In genomic region chr5:139034746-139035145, GRCm38 (mm10) we compare ENCODE assay signal across 15 mouse cellular contexts. TPM values are rescaled to one million over a fixed set of nuclear protein-coding genes. Genes with fewer than 3 reads are reported as not detected.
DNase-seq lines count a peak whose midpoint lies in the region; ATAC-seq and TF ChIP-seq lines count a peak whose summit lies in the region.
"Had no signal": no experiment of that assay in that cellular context is flagged by ENCODE, and none has a peak within 500 bp of the region (broad histone marks: within the 10 kb centered on the region; RNA-seq: fewer than 3 reads in every experiment).

No protein-coding gene starts in this region.

- H3K9me3 ChIP-seq in forebrain, embryonic 12.5 days: no peaks in the 10 kb centered on the region
- H3K9me3 ChIP-seq in forebrain, postnatal 0 days (ENCODE audit: low read length): no peaks in the 10 kb centered on the region
- H3K9me3 ChIP-seq in midbrain, embryonic 10.5 days (replicated peaks): no peaks in the 10 kb centered on the region
- H3K9me3 ChIP-seq in midbrain, embryonic 11.5 days (ENCODE audit: control insufficient read depth, low read length): no peaks in the 10 kb centered on the region
- no peaks in the 10 kb centered on the region for H3K9me3 ChIP-seq in limb, embryonic 10.5 days (replicated peaks)
- no peaks in the 10 kb centered on the region for H3K9me3 ChIP-seq in stomach, postnatal 0 days (ENCODE audit: control insufficient read depth, low read length)
- H3K9me3 ChIP-seq: G1E; midbrain, embryonic 12.5 days; stomach, embryonic 15.5 days had no signal

- peaks cover 21% of the 10 kb centered on the region for H3K4me1 ChIP-seq in forebrain, embryonic 12.5 days
- H3K4me1 ChIP-seq in forebrain, postnatal 0 days (ENCODE audit: insufficient read depth): peaks cover 7% of the 10 kb centered on the region; the same call in 1 of the 2 replicates
- H3K4me1 ChIP-seq in midbrain, embryonic 10.5 days: peaks cover 27% of the 10 kb centered on the region
- peaks cover 5% of the 10 kb centered on the region for H3K4me1 ChIP-seq in midbrain, embryonic 11.5 days (ENCODE audit: control insufficient read depth, insufficient read depth, low read length)
- H3K4me1 ChIP-seq in limb, embryonic 10.5 days: peaks cover 24% of the 10 kb centered on the region
- peaks cover 7% of the 10 kb centered on the region; the same call in 1 of the 2 replicates for H3K4me1 ChIP-seq in stomach, postnatal 0 days (replicated peaks; ENCODE audit: control insufficient read depth, insufficient read depth)

- H3K4me2 ChIP-seq in forebrain, embryonic 12.5 days: no peak overlapping the region
- H3K4me2 ChIP-seq in forebrain, postnatal 0 days (ENCODE audit: low read depth): no peak overlapping the region
- no peak overlapping the region for H3K4me2 ChIP-seq in midbrain, embryonic 11.5 days
- no peak overlapping the region for H3K4me2 ChIP-seq in stomach, postnatal 0 days (replicated peaks; ENCODE audit: low read depth)
- H3K4me2 ChIP-seq: midbrain, embryonic 12.5 days; stomach, embryonic 15.5 days had no signal

- DNase-seq in forebrain, postnatal 0 days: no peak
- no peak for DNase-seq in midbrain, embryonic 10.5 days (ENCODE audit: low spot score)
- DNase-seq in midbrain, embryonic 11.5 days (ENCODE audit: low spot score, missing footprints): no peak
- no peak for DNase-seq in limb, embryonic 10.5 days (ENCODE audit: low spot score)
- DNase-seq in stomach, postnatal 0 days (ENCODE audit: low spot score): no peak
- no peak for DNase-seq in urinary bladder, postnatal 14 days (ENCODE audit: low spot score)
- no peak for DNase-seq in adrenal gland, postnatal 4 days (ENCODE audit: low spot score in 2 of 2)
- DNase-seq: gastrocnemius, postnatal 36 days; lung, adult 2 months had no signal

- H3K4me3 ChIP-seq in forebrain, embryonic 12.5 days (replicated peaks): no peak overlapping the region
- no peak overlapping the region for H3K4me3 ChIP-seq in forebrain, postnatal 0 days (ENCODE audit: low read depth, low read length)
- no peak overlapping the region for H3K4me3 ChIP-seq in midbrain, embryonic 10.5 days
- no peak overlapping the region for H3K4me3 ChIP-seq in midbrain, embryonic 11.5 days (ENCODE audit: low read depth, low read length)
- no peak overlapping the region for H3K4me3 ChIP-seq in limb, embryonic 10.5 days
- H3K4me3 ChIP-seq in stomach, postnatal 0 days (ENCODE audit: low read depth, low read length): no peak overlapping the region
- H3K4me3 ChIP-seq: midbrain, embryonic 12.5 days; stomach, embryonic 15.5 days had no signal

- no peak overlapping the region for H3K9ac ChIP-seq in forebrain, embryonic 12.5 days
- no peak overlapping the region for H3K9ac ChIP-seq in forebrain, postnatal 0 days
- no peak overlapping the region for H3K9ac ChIP-seq in midbrain, embryonic 11.5 days (ENCODE audit: low read length)
- no peak overlapping the region for H3K9ac ChIP-seq in stomach, postnatal 0 days (ENCODE audit: low read length)
- H3K9ac ChIP-seq: midbrain, embryonic 12.5 days; stomach, embryonic 15.5 days had no signal

- ATAC-seq in forebrain, embryonic 12.5 days (ENCODE audit: low FRiP score): no peak
- no peak for ATAC-seq in forebrain, postnatal 0 days
- ATAC-seq in midbrain, embryonic 11.5 days (ENCODE audit: low FRiP score): no peak
- ATAC-seq in stomach, postnatal 0 days (ENCODE audit: low FRiP score, low TSS enrichment): no peak
- ATAC-seq: inflammation-experienced regulatory T-cells, adult 6 months had no signal

- H3K27ac ChIP-seq in forebrain, embryonic 12.5 days: peak overlapping the region; percentile 27; the same call in 1 of the 2 replicates
- no peak overlapping the region for H3K27ac ChIP-seq in forebrain, postnatal 0 days (ENCODE audit: low read depth, low read length)
- H3K27ac ChIP-seq in midbrain, embryonic 10.5 days (replicated peaks): 0 out of 2 replicates have a peak overlapping the region, but pooled peaks have one; percentile 64
- no peak overlapping the region for H3K27ac ChIP-seq in midbrain, embryonic 11.5 days (ENCODE audit: low read depth, low read length)
- peak overlapping the region; percentile 74 for H3K27ac ChIP-seq in limb, embryonic 10.5 days
- 0 out of 2 replicates have a peak overlapping the region, but pooled peaks have one; percentile 40 for H3K27ac ChIP-seq in stomach, postnatal 0 days (replicated peaks)
- H3K27ac ChIP-seq: midbrain, embryonic 12.5 days; stomach, embryonic 15.5 days had no signal

- TF ChIP-seq CTCF in forebrain, postnatal 0 days (IDR thresholded peaks at IDR 0.05; ENCODE audit: low read depth): no peak
- TF ChIP-seq CTCF in stomach, postnatal 0 days (IDR thresholded peaks at IDR 0.05; ENCODE audit: low read depth): no peak

- TF ChIP-seq EP300 in stomach, postnatal 0 days (optimal IDR thresholded peaks at IDR 0.05): no peak

- H3K27me3 ChIP-seq in forebrain, embryonic 12.5 days: no peaks in the 10 kb centered on the region
- H3K27me3 ChIP-seq in forebrain, postnatal 0 days (ENCODE audit: insufficient read depth, low read length): no peaks in the 10 kb centered on the region
- no peaks in the 10 kb centered on the region for H3K27me3 ChIP-seq in midbrain, embryonic 10.5 days (ENCODE audit: low read depth, poor library complexity, severe bottlenecking)
- no peaks in the 10 kb centered on the region for H3K27me3 ChIP-seq in midbrain, embryonic 11.5 days (ENCODE audit: control insufficient read depth, insufficient read depth, low read length)
- no peaks in the 10 kb centered on the region for H3K27me3 ChIP-seq in limb, embryonic 10.5 days (ENCODE audit: low read depth, poor library complexity, severe bottlenecking)
- no peaks in the 10 kb centered on the region for H3K27me3 ChIP-seq in stomach, postnatal 0 days (ENCODE audit: control insufficient read depth, insufficient read depth, low read length)
- H3K27me3 ChIP-seq: midbrain, embryonic 12.5 days; stomach, embryonic 15.5 days had no signal

- no peaks in the 10 kb centered on the region for H3K36me3 ChIP-seq in forebrain, embryonic 12.5 days (replicated peaks)
- H3K36me3 ChIP-seq in forebrain, postnatal 0 days (ENCODE audit: insufficient read depth): peaks cover 11% of the 10 kb centered on the region
- no peaks in the 10 kb centered on the region for H3K36me3 ChIP-seq in midbrain, embryonic 10.5 days
- H3K36me3 ChIP-seq in midbrain, embryonic 11.5 days (ENCODE audit: control insufficient read depth, insufficient read depth, low read length): no peaks in the 10 kb centered on the region
- no peaks in the 10 kb centered on the region for H3K36me3 ChIP-seq in limb, embryonic 10.5 days
- no peaks in the 10 kb centered on the region for H3K36me3 ChIP-seq in stomach, postnatal 0 days (ENCODE audit: control insufficient read depth, insufficient read depth, low read length)
- H3K36me3 ChIP-seq: G1E; midbrain, embryonic 12.5 days; stomach, embryonic 15.5 days had no signal

- 57% methylated on average over 6 of the region's 6 CpGs for WGBS in forebrain, embryonic 12.5 days
- WGBS in forebrain, postnatal 0 days: 43% methylated on average over 6 of the region's 6 CpGs
- 59% methylated on average over 6 of the region's 6 CpGs for WGBS in midbrain, embryonic 10.5 days
- WGBS in midbrain, embryonic 11.5 days: 50% methylated on average over 6 of the region's 6 CpGs
- 34% methylated on average over 6 of the region's 6 CpGs for WGBS in limb, embryonic 10.5 days
- 55% methylated on average over 6 of the region's 6 CpGs for WGBS in stomach, postnatal 0 days

RNA-seq across cellular contexts. Expression of gene Pdgfa, which starts 37.6 kb away (rescaled TPM):
- 8.5 and 10.5 TPM in 2 replicates for polyA plus RNA-seq in forebrain, embryonic 12.5 days (2016; fragmentation: Nextera tagmentation; extraction: Ambion mirVana)
- 57.8 and 63.4 TPM in 2 replicates for total RNA-seq in forebrain, postnatal 0 days (2014; rRNA removed)
- polyA plus RNA-seq in forebrain, postnatal 0 days (2015; fragmentation: Nextera tagmentation; extraction: Ambion mirVana): 43.3 and 47.8 TPM in 2 replicates
- polyA plus RNA-seq in midbrain, embryonic 10.5 days (2016; fragmentation: Nextera tagmentation; extraction: Ambion mirVana): 4.8 and 6.8 TPM in 2 replicates
- polyA plus RNA-seq in midbrain, embryonic 11.5 days (2014; fragmentation: Nextera tagmentation; extraction: Ambion mirVana): 3.3 and 3.9 TPM in 2 replicates
- polyA plus RNA-seq in limb, embryonic 10.5 days (2016; fragmentation: Nextera tagmentation; extraction: Ambion mirVana): 26.8 and 28.8 TPM in 2 replicates
- 56.5 and 60.4 TPM in 2 replicates for polyA plus RNA-seq in stomach, postnatal 0 days (2015; fragmentation: Nextera tagmentation; extraction: Ambion mirVana)
- 10 to 100 TPM; 30.4 to 33.9 TPM for total RNA-seq in adrenal gland, postnatal 4 days (2021)
- total RNA-seq: G1E; neutrophil, adult 5-6 weeks had no signal
- polyA plus RNA-seq: G1E had no signal

Comparison
In these comparisons a context has a peak if more than half of its experiments do, and no peak if none do; other contexts are left out.
1. H3K27ac ChIP-seq: peak in forebrain, embryonic 12.5 days (single experiment), midbrain, embryonic 10.5 days (single experiment), limb, embryonic 10.5 days (single experiment) and stomach, postnatal 0 days (single experiment); none in forebrain, postnatal 0 days (single experiment) and midbrain, embryonic 11.5 days (single experiment).